ENCODE assay signal across 8 mouse cellular contexts in the genomic region with DNA sequence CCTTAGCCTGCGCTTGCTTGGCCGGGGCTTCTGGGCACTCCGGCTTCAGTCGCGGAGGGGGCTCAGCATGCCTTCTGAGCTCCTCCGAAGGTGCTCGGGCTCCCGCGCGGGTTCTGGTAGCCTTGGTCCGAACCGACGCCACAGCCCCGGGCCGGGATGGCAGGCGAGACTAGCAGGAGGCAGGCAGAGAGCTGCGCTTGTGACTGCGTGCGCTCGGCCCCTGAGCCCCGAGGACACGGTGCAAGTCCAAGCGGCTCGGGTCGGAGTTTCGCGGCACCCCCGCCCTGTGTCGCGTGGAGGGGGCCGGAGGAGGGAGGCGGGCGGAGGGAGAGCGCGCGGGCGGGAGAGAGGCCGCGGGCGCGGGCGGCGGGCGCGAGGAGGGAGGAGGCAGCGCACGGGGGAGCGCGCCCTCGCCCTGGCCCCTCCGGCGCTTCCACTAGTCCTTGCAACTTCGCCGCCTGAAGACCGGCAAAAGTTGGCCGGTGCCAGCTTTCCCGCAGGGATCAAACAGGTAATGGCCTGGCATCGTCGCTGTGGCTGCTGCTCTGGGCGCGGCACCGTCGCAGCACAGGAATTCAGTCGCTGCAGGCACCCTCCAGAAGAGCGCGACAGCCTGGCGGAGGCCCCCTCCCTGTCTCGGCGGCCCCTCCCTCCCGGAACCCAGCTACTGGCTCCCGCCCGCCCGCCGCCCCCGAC.
DNase-seq lines count a peak whose midpoint lies in the region; ATAC-seq and TF ChIP-seq lines count a peak whose summit lies in the region.

No protein-coding gene starts in this region.

- DNase-seq in B cell, adult 2 months: peak; percentile 14 to 22
- peak; percentile 12 for DNase-seq in ES-CJ7 (ENCODE audit: low read depth, low spot score)
- DNase-seq in embryo, embryonic 9.5 days (ENCODE audit: extremely low spot score): peak; percentile 51
- DNase-seq in layer of hippocampus, adult 2 months (ENCODE audit: low spot score in 2 of 2): peak; percentile 4 to 39
- peak; percentile 13 for DNase-seq in liver, postnatal 0 days
- DNase-seq in right cerebral cortex, postnatal 25 days: peak; percentile 48
- DNase-seq in adipocyte (ENCODE audit: low spot score): no peak

- H3K36me3 ChIP-seq in heart, embryonic 15.5 days: no peaks in the 10 kb centered on the region
- H3K36me3 ChIP-seq in liver, postnatal 0 days (replicated peaks; ENCODE audit: insufficient read depth, low read length): no peaks in the 10 kb centered on the region

- peak overlapping the region; percentile 75 for H3K4me2 ChIP-seq in heart, embryonic 15.5 days
- peak overlapping the region; percentile 65 for H3K4me2 ChIP-seq in liver, postnatal 0 days (ENCODE audit: low read depth, low read length)

- H3K27ac ChIP-seq in heart, embryonic 15.5 days: peak overlapping the region; percentile 74
- peak overlapping the region; percentile 93 for H3K27ac ChIP-seq in layer of hippocampus, adult 2 months
- no peak overlapping the region for H3K27ac ChIP-seq in liver, postnatal 0 days (ENCODE audit: low read depth)

- TF ChIP-seq CTCF in layer of hippocampus, adult 2 months (conservative IDR thresholded peaks at IDR 0.05): no peak
- no peak for TF ChIP-seq CTCF in liver, postnatal 0 days (IDR thresholded peaks at IDR 0.05; ENCODE audit: low read depth)

- H3K9ac ChIP-seq in heart, embryonic 15.5 days: peak overlapping the region; percentile 66
- H3K9ac ChIP-seq in liver, postnatal 0 days (replicated peaks): no peak overlapping the region

- H3K27me3 ChIP-seq in heart, embryonic 15.5 days: no peaks in the 10 kb centered on the region; the same call in 1 of the 2 replicates
- peaks cover 16% of the 10 kb centered on the region for H3K27me3 ChIP-seq in liver, postnatal 0 days (ENCODE audit: insufficient read depth, low read length)

- no peak for TF ChIP-seq EP300 in liver, postnatal 0 days (IDR thresholded peaks at IDR 0.05; ENCODE audit: low read depth)

- 17% methylated on average over 54 of the region's 75 CpGs for WGBS in heart, embryonic 15.5 days
- 24% methylated on average over 31 of the region's 75 CpGs for WGBS in liver, postnatal 0 days (ENCODE audit: insufficient replicate concordance)

- no peaks in the 10 kb centered on the region for H3K4me1 ChIP-seq in heart, embryonic 15.5 days (replicated peaks)
- no peaks in the 10 kb centered on the region for H3K4me1 ChIP-seq in liver, postnatal 0 days (ENCODE audit: insufficient read depth)

- H3K9me3 ChIP-seq in heart, embryonic 15.5 days (replicated peaks): no peaks in the 10 kb centered on the region
- no peaks in the 10 kb centered on the region for H3K9me3 ChIP-seq in liver, postnatal 0 days (ENCODE audit: low read length)

- ATAC-seq in heart, embryonic 15.5 days (replicated peaks; ENCODE audit: insufficient number of reproducible peaks, insufficient read depth, low FRiP score, low read depth): peak; percentile 77
- no peak for ATAC-seq in liver, postnatal 0 days

- peak overlapping the region; percentile 64 for H3K4me3 ChIP-seq in heart, embryonic 15.5 days
- peak overlapping the region; percentile 62 for H3K4me3 ChIP-seq in layer of hippocampus, adult 2 months
- peak overlapping the region; percentile 34 for H3K4me3 ChIP-seq in liver, postnatal 0 days (ENCODE audit: low read depth, low read length)
